Mouse (Mus musculus): ENCODE data around the gene Prrg4.
"Not testable (repeated sequence)": the region's sequence is repeated elsewhere in the genome, so short reads cannot be mapped to it uniquely, and the experiment has no call there.

Gene Prrg4

DNA sequence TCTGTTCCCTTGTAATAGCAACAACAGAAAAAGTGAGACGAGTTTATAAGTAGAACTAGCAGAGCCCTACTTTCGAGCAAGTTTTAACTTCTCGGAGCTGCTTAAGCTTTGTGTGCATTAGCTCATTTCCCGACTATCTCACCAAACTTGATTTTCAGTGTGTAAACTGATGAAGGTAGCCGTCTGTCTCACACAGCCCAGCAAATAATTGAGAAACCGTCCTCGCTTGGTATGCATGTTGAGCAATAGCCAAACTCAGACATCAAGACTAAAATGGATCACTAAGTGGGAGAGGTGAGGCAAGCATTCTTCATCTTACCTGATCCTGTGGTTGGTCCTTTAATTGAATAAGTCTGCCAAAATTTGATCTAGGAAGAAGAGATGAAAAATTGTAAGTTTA is 7.9 kb downstream of the Prrg4 start:
- DNase-seq (ENCODE audit: low spot score) = no peak

DNA sequence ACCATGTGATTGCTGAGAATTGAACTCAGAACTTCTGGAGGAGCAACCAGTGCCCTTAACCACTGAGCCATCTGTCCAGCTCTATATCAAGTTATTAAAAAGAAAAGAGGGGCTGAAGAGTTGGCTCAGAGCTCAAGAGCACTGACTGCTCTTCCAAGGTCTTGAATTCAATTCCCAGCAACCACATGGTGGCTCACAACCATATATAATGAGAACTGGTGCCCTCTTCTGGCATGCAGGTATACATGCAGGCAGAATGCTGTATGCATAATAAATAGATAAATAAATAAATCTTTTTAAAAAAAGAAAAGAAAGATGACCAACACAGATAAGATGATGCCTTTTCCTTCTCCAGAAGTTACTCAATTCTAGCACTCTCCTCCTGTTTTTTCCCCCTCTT is 8.7 kb downstream of the Prrg4 start:
- no peak for DNase-seq (ENCODE audit: low spot score)

DNA sequence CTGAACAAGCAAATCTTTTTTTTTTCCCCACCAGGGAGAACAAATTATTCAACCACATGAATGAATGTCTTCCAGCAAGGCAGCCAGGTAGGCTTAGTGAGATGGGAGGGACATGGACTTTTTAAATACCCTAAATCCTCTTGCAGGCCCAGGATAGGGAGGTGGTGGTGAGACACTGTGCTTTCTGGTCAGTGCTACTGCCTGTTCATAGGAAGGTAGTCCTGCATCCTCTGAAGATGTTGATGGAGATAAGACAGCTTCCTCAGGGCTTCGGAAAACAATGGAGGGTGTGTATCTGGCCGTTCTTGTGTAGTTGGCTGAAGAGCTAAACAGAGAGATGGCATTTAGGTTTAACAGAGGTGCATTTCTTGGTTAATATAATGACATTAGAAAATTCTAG is 17.2 kb downstream of the Prrg4 start:
- DNase-seq (ENCODE audit: low spot score) = no peak

DNA sequence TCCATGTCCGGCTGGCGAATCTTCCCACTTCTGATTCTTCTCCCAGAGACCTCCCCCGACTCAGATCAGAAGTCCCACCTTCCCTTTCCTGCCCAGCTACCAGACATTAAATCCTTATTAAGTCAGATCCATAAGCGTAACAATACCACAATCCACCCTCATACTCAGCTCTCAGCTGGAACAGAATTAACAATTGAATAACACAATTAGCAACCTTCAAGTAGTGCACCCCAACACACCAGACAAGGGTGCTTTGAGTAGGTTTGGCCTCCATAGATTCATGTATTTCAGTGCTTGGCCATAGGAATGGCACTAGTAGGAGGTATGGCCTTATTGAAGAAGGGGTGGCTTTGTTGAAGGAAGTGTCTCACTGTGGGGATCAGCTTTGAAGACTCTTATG is 23.5 kb downstream of the Prrg4 start:
- DNase-seq (ENCODE audit: low spot score) = no peak

DNA sequence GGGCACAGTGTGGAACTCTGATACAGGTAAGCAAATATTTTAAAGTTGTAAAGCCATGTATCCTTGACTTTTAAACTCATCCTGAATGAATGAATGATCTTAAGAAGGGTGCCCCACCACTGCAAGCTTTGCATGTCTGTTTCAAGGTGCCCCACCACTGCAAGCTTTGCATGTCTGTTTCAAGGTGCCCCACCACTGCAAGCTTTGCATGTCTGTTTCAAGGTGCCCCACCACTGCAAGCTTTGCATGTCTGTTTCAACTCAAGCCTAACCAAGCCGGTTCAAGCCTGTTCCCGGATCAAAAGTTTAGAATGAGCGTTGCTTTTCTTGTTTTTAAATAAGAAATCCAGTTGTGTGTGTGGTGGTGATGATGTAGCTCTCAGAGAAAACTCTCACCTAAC is 30.9 kb downstream of the Prrg4 start:
- not testable (repeated sequence) for DNase-seq (ENCODE audit: low spot score)

DNA sequence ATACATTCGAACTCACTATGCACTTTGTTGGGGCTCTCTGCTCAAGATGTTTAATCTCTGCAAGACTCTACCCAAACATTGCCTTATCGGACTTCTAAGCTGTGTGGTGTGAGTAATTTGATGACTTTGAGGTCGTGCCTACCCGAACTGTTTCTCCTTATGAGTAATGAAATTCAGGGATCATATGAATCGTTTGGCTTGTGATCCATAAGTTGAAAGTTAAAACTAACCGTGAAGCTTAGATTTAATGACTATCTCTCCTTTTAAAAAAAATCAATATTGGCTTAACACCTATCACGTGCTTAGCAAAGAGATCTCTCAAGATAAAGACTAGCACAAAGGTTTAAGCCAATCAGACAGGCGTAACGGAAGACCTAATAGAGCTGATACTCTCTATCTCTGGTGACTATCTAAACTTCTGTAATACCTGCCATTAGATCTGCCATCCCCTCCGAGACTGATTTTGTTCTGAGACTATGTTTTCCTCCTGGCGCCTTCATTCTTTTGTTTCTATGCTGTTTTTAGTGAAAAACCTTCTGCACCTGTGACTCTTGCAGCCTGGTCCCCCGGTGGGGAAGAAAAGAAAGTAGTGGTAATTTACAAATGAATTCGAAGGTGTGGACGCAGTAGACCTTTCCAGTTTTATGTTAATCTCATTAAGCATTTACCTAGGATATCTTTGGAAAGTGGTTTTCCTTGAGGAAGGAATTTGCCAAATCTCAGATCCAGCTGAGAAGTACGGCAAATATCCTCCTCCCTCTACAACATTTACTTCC is 31.9 kb downstream of the Prrg4 start:
- DNase-seq (ENCODE audit: low spot score) = no peak

DNA sequence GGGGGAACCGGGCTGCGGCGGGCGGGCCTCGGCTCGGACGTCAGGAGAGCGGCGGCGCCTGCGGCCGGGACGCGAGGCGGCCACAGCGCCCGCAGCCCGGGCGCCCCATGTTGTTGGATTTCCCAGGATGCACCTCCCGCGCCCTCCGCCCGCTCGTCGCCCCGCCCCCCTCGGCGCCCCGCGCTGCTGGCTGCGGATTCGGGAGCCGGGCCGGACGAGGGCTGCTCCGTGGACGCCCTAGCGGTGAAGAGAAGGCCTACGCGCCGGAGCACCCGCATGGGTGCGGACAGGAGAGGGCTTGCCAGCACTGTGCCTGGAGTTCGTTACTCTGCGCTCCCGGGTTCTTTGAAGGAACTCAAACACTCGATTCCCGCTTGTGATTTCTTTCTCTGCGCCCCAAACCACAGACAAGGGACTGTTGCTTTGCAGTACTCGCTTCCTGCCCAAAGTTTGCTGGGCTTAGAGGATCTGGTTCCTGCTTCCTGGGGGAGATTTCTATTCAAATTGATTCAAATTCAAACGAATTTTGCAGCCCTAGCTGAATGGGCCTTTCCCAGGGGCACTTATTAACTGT is 32.7 kb downstream of the Prrg4 start:
- peak; percentile 87 for DNase-seq (ENCODE audit: low spot score)

DNA sequence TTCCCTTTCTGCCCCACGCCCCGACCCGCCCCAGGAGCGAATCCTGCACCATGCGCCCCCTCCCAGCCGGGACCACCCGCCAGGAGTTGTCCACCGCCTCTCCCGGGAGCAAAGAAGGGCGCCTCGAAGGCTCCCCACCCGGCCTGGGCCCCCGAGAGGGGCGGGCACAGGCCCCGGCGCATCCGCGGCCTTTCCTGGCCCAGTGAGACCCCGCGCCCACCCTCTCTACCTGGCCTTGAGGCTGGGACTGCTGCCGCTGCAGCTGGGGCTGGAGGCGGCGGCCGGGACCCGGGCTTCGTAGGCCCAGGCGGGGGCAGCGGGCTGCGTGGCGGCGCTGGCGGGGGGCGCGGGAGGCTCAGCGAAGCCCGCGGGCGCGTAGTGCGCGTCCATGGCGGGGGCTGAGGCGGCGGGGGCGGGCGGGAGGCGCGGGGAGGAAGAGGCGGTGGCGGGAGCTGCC is 33.3 kb downstream of the Prrg4 start, which contains the start of gene Qser1:
Gene Qser1, minus strand, starts transcription at position 390 of the 457 bp plus-strand sequence.
- DNase-seq (ENCODE audit: low spot score) = no peak

DNA sequence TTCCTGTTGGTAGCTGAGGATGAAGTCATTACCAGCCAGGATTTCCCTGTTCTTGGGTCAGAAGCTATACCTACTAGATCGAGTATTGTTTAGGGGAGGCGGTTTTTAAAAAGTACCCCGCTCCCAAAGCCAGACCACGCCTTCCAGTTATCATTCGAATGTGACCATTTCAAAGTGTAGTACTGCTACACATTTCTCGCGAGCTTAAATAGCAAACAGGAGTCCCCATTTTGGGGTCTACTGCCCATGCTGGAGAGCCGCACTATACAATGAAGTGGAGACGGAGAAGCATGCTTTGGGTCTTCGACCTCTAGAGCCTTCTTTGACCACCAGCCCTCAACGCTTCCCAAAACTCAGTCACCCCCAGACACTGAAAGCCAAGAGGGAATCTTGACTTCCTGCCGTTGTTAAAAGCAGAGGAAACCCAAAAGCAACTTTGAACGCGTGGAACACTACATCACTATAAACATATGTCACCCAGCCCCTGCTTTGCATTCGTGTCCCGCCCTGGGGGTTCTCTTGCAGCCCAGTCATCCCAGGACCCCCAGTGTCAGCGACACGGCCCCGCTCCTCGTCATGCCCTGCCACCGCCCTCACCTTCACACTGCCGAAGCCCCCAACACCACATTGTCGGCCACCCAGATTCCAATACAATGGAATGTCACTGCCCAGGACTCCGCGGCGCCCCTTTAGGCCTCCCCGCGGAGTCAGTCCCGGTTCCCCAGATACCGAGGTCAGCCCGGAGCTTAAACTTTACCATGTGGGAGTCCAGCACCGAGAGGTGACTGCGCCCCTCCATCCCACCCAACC is 33.9 kb downstream of the Prrg4 start:
- DNase-seq (ENCODE audit: low spot score) = peak; percentile 40

DNA sequence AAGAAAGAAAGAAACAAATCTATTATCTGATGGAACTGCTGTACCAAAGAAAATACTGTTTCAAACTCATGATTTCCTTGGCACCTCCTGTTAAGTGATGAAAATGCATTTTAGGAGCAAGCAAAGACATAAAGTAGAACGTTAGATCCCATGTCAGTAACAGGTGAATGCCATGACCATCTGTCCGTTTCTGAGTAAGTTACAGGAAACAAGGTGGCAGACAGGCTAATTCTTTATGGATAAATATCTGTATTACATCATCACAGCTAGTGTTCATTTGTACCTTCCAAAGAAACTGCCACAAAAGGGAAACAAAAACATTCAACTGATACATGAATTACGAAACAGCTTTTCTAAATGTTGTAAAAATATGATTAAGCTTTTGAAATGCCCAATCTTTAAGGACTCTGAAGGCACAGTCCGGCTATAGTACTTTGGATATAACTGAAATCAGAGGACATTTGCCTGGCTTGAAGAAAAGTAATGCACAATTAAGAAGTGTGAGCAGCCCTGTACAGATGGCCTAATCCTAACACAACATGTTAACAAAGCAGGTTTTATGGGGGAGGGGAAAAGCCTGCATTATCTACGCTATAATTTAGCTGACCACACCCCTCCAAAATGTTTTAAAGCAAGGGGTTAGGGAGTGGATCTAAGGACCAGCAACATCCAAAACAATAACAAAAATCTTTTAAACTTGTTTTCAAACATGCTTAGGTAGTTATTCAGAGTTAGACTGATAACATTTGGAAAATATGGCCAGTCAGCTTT is 35.3 kb downstream of the Prrg4 start:
- no peak for DNase-seq (ENCODE audit: low spot score)

DNA sequence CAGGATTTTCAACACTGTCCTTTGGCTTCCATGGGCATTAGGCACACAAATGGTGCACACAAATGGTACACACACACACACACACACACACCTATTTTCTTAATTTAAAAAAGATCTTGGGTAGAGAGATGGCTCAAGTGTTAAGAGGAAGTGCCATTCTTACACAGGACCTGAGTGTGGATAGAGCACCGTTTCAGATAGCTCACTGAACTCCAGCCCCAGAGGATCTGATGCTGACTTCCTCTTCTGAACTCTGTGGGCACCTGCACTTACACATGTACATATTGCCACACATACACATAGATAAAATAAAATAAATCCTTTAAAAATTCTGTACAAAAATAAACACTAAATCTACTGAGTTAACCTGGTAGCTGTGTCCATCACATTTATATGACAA is 44.2 kb downstream of the Prrg4 start:
- no peak for DNase-seq (ENCODE audit: low spot score)
